Mouse (Mus musculus) testis, adult 2 months (tissue): ENCODE results near the gene Fam219b. TPM values are rescaled to one million over a fixed set of nuclear protein-coding genes. Genes with fewer than 3 reads are reported as not detected.

Experiments
- H3K27ac ChIP-seq: fragments of 200-500 bp; 2 replicates; pipeline ENCODE4 v1.5.1; 2012; ENCODE audit warnings: low read depth, low read length; ENCODE audit not compliant: control insufficient read depth, insufficient read depth
- H3K27me3 ChIP-seq: fragments of 200-500 bp; 2 replicates; pipeline ENCODE4 v1.6.1; 2012; ENCODE audit warnings: mild to moderate bottlenecking, low read length, moderate library complexity; ENCODE audit not compliant: control insufficient read depth, insufficient read depth
- H3K36me3 ChIP-seq: fragments of 200-500 bp; 2 replicates; pipeline ENCODE4 v1.6.1; 2012; ENCODE audit warnings: mild to moderate bottlenecking, low read length; ENCODE audit not compliant: control insufficient read depth, insufficient read depth
- H3K4me1 ChIP-seq: fragments of 200-500 bp; 2 replicates; pipeline ENCODE4 v1.6.1; 2012; ENCODE audit warnings: low read length; ENCODE audit not compliant: control insufficient read depth, insufficient read depth
- H3K4me3 ChIP-seq: fragments of 200-500 bp; 2 replicates; pipeline ENCODE4 v1.5.1; 2012; ENCODE audit warnings: low read depth, mild to moderate bottlenecking, low read length, moderate library complexity, mixed read lengths; ENCODE audit not compliant: control insufficient read depth
- CTCF ChIP-seq: fragments of 200-500 bp; IDR thresholded peaks from 2 replicates; pipeline ENCODE4 v1.5.1; 2012; ENCODE audit warnings: low read depth, mild to moderate bottlenecking, inconsistent platforms, low read length, moderate library complexity; ENCODE audit not compliant: control insufficient read depth, insufficient read depth, insufficient replicate concordance
- POLR2A ChIP-seq: fragments of 200-500 bp; IDR thresholded peaks from 2 replicates; pipeline ENCODE4 v1.6.1; 2012; ENCODE audit warnings: low read depth, mild to moderate bottlenecking, inconsistent platforms, low read length, moderate library complexity; ENCODE audit not compliant: control insufficient read depth
- polyA plus RNA-seq: library from polyadenylated mRNA; depleted of rRNA; stranded (reverse); fragments of >200 nt; gene quantifications from 2 replicates; pipeline ENCODE4 v1.2.3, GENCODE M21; 2012; rRNA removed

The Fam219b gene
- polyA plus RNA-seq, 1 experiment: 2.8 TPM

DNA sequence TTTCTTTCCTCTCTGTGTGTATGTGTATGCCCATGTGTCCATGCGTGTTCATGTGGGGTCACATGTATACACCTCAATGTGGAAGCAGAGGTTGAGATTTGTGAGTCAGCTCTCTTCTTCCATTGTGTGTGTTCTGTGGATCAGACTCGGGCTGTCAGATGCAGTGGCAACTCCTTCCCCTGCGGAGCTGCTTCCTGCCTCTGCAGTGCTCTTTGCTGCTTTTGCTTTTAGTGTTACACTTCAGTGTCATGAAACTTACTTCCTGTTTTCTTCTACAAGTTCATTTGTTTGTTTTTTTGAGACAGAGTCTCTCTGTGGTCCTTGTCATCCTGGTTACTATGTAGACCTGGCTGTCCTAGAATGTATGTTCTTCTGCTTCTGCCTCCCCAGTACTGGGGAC lies 47.7 kb downstream of the Fam219b start:
- no peak for TF ChIP-seq POLR2A
- no peak for TF ChIP-seq CTCF
- Histone ChIP-seq H3K4me3 (no peak overlapping the region), H3K27ac (no peak overlapping the region), H3K27me3 (no peaks in the 10 kb centered on the region), H3K36me3 (no peaks in the 10 kb centered on the region; the same call in 1 of the 2 replicates), H3K4me1 (peaks cover 3% of the 10 kb centered on the region)

GRCm38 (mm10) chr9:57589224-57590126 lies 52.1 kb downstream of the Fam219b start, which contains the start of gene Ulk3:
Gene Ulk3 (plus strand): TSS chr9:57589452.
- Histone ChIP-seq H3K27me3 (no peaks in the 10 kb centered on the region), H3K4me3 (peak within 1 kb of the TSS; percentile 92), H3K36me3 (no peaks in the 10 kb centered on the region), H3K4me1 (peaks cover 5% of the 10 kb centered on the region), H3K27ac (peak within 1 kb of the TSS; percentile 59)
- TF ChIP-seq POLR2A: no peak
- TF ChIP-seq CTCF: no peak

DNA sequence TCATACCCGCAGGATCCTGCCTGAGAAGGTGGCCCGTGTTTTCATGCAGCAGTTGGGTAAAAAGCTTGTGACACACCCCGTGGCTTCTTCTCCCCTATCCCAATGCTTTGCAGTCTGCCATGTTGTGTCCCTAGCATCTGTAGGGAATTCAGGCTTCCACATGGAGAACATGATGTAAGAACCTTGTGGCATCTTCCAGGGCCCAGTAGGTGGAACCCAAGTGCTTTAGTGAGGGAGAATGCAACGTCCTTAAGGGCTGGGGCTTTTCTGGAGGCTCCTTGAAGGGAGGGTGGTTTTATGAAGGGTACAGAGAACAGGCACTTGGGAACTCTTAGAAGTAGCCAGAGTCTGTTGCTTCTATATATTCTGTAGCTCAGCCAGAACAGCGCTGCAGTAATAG lies 53.4 kb downstream of the Fam219b start:
- H3K4me1 ChIP-seq: peaks cover 5% of the 10 kb centered on the region
- no peaks in the 10 kb centered on the region for H3K36me3 ChIP-seq
- TF ChIP-seq CTCF: no peak
- no peak for TF ChIP-seq POLR2A
- H3K27ac ChIP-seq: no peak overlapping the region
- H3K4me3 ChIP-seq: no peak overlapping the region
- H3K27me3 ChIP-seq: no peaks in the 10 kb centered on the region

Other genes starting within 250 kb of the Fam219b start
- gene Ppcdc, start 97.4 kb upstream of the Fam219b start, polyA plus RNA-seq: 37.5 and 39.1 TPM in 2 replicates
- gene Scamp5, start 69.5 kb upstream of the Fam219b start, polyA plus RNA-seq: 5.7 and 6.2 TPM in 2 replicates
- gene Rpp25, start 33.5 kb upstream of the Fam219b start, polyA plus RNA-seq: 0.20 and 0.55 TPM in 2 replicates
- gene Cox5a, start 16.3 kb upstream of the Fam219b start, polyA plus RNA-seq: 335 and 344 TPM in 2 replicates
- gene Mpi, start 15.2 kb downstream of the Fam219b start, polyA plus RNA-seq: 268 and 282 TPM in 2 replicates
- gene Scamp2, start 23.4 kb downstream of the Fam219b start, polyA plus RNA-seq: 465 and 495 TPM in 2 replicates
- 9.2 and 9.5 TPM in 2 replicates for gene Ulk3, start 51.9 kb downstream of the Fam219b start, polyA plus RNA-seq
- 0.16 TPM in 1 of 2 replicates, not detected in the other for gene Cplx3, start 68.8 kb downstream of the Fam219b start, polyA plus RNA-seq
- gene Lman1l, start 83.2 kb downstream of the Fam219b start, polyA plus RNA-seq: 0.06 TPM in 1 of 2 replicates, not detected in the other
- 13.4 and 13.9 TPM in 2 replicates for gene Csk, start 116.1 kb downstream of the Fam219b start, polyA plus RNA-seq
- gene Cyp1a2, start 146.2 kb downstream of the Fam219b start, polyA plus RNA-seq: 0.16 and 0.38 TPM in 2 replicates
- 0.09 and 0.11 TPM in 2 replicates for gene Cyp1a1, start 150.4 kb downstream of the Fam219b start, polyA plus RNA-seq
- 8.0 and 8.1 TPM in 2 replicates for gene Edc3, start 171.0 kb downstream of the Fam219b start, polyA plus RNA-seq
- 197 and 224 TPM in 2 replicates for gene Clk3, start 228.3 kb downstream of the Fam219b start, polyA plus RNA-seq